Mouse (Mus musculus): ENCODE measurements around the gene Cdc42se1. TPM values are rescaled to one million over a fixed set of nuclear protein-coding genes. Genes with fewer than 3 reads are reported as not detected.

The Cdc42se1 gene
- polyA plus RNA-seq (2015; fragmentation: Nextera tagmentation; extraction: Ambion mirVana) = 62.9 and 76.5 TPM in 2 replicates

GRCm38 (mm10) chr3:95228148-95228893 is at the start of gene Cdc42se1:
TSS of gene Cdc42se1 (plus strand) at chr3:95228732.

GRCm38 (mm10) chr3:95217255-95218134 is 11.0 kb upstream of the Cdc42se1 start, which contains the start of gene Gabpb2:
TSS of gene Gabpb2 (minus strand) at chr3:95217916.

GRCm38 (mm10) chr3:95231298-95232221 is 3.0 kb downstream of the Cdc42se1 start, which contains the start of gene Mllt11:
TSS of gene Mllt11 (minus strand) at chr3:95232171.

GRCm38 (mm10) chr3:95241498-95241897 is 13.0 kb downstream of the Cdc42se1 start, which contains the start of gene Gm128:
TSS of gene Gm128 (minus strand) at chr3:95241598.

GRCm38 (mm10) chr3:95250783-95251424 is 22.4 kb downstream of the Cdc42se1 start, which contains the start of gene Bnipl:
TSS of gene Bnipl (minus strand) at chr3:95251193.

DNA sequence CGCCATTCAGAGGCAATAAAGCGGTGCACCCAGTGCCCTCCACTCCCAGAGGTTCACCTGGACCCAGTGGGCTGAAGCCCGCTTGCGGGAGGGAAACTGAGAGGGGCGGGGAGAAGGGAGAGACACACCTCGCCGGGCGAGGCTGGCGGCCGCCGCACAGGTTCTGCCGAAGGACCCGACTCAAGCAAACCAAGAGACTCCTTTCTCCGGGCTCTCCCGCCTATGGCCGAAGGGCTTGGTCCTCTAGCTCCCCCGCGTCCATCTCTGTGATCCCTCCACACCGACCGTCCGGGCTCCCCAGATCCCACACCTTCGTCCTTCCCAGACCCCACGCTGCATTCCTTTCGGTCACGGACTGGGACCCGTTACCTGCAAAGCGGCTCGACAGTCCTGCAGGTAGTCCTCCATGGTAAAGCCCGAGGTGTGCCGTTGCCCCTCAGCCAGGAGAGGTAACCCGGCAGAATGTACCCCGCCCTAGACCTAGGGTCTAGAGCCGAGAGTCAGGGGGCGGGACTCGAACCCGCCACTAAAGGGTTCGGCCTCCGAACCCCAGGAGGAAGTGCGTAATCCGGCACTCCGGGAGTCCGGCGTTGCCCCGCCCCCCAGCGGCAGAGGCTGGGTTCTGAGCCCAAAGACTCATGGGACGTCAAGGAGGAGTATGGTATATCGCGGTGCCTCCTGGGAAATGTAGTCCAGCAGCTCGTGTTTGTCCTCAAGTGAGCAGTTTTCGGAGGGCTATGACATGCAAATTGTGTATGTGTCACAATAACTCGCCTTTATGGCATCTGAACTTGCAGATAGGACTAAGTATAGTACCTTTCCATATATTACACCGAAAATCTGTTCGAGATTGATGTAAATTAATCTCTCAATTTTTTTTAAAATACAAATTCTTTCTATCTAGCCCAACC is 52.9 kb downstream of the Cdc42se1 start, which contains the start of the genes Mindy1 and Prune1:
Gene Mindy1 (plus strand): TSS at position 130 of the 911 bp plus-strand sequence.
Gene Prune1 (minus strand): TSS at position 861 of the 911 bp plus-strand sequence.

Other genes starting within 250 kb of the Cdc42se1 start
- gene Zfp687, start 213.3 kb upstream of the Cdc42se1 start, polyA plus RNA-seq (2015; fragmentation: Nextera tagmentation; extraction: Ambion mirVana) = 9.0 and 9.9 TPM in 2 replicates
- 183 and 187 TPM in 2 replicates for gene Psmd4, start 186.1 kb upstream of the Cdc42se1 start, polyA plus RNA-seq (2015; fragmentation: Nextera tagmentation; extraction: Ambion mirVana)
- gene Pip5k1a, start 121.8 kb upstream of the Cdc42se1 start, polyA plus RNA-seq (2015; fragmentation: Nextera tagmentation; extraction: Ambion mirVana) = 13.8 and 15.1 TPM in 2 replicates
- gene Vps72, start 117.7 kb upstream of the Cdc42se1 start, polyA plus RNA-seq (2015; fragmentation: Nextera tagmentation; extraction: Ambion mirVana) = 49.8 and 56.7 TPM in 2 replicates
- 1.3 and 2.1 TPM in 2 replicates for gene Tmod4, start 104.3 kb upstream of the Cdc42se1 start, polyA plus RNA-seq (2015; fragmentation: Nextera tagmentation; extraction: Ambion mirVana)
- gene Scnm1, start 94.7 kb upstream of the Cdc42se1 start, polyA plus RNA-seq (2015; fragmentation: Nextera tagmentation; extraction: Ambion mirVana) = 42.9 and 44.7 TPM in 2 replicates
- 7.0 and 9.5 TPM in 2 replicates for gene Lysmd1, start 94.6 kb upstream of the Cdc42se1 start, polyA plus RNA-seq (2015; fragmentation: Nextera tagmentation; extraction: Ambion mirVana)
- 22.2 and 26.2 TPM in 2 replicates for gene Tnfaip8l2, start 86.4 kb upstream of the Cdc42se1 start, polyA plus RNA-seq (2015; fragmentation: Nextera tagmentation; extraction: Ambion mirVana)
- gene Sema6c, start 68.3 kb upstream of the Cdc42se1 start, polyA plus RNA-seq (2015; fragmentation: Nextera tagmentation; extraction: Ambion mirVana) = 0.72 and 0.96 TPM in 2 replicates
- gene Gabpb2, start 10.8 kb upstream of the Cdc42se1 start, polyA plus RNA-seq (2015; fragmentation: Nextera tagmentation; extraction: Ambion mirVana) = 10.6 and 10.9 TPM in 2 replicates
- gene Mllt11, start 3.4 kb downstream of the Cdc42se1 start, polyA plus RNA-seq (2015; fragmentation: Nextera tagmentation; extraction: Ambion mirVana) = 3.5 and 4.2 TPM in 2 replicates
- gene Gm128, start 12.9 kb downstream of the Cdc42se1 start, polyA plus RNA-seq (2015; fragmentation: Nextera tagmentation; extraction: Ambion mirVana) = 0.31 and 0.46 TPM in 2 replicates
- gene Bnipl, start 22.5 kb downstream of the Cdc42se1 start, polyA plus RNA-seq (2015; fragmentation: Nextera tagmentation; extraction: Ambion mirVana) = not detected in 2 replicates
- 28.2 and 36.1 TPM in 2 replicates for gene Mindy1, start 52.6 kb downstream of the Cdc42se1 start, polyA plus RNA-seq (2015; fragmentation: Nextera tagmentation; extraction: Ambion mirVana)
- gene Prune1, start 53.3 kb downstream of the Cdc42se1 start, polyA plus RNA-seq (2015; fragmentation: Nextera tagmentation; extraction: Ambion mirVana) = 7.8 and 8.4 TPM in 2 replicates
- 3.6 and 4.8 TPM in 2 replicates for gene Anxa9, start 78.4 kb downstream of the Cdc42se1 start, polyA plus RNA-seq (2015; fragmentation: Nextera tagmentation; extraction: Ambion mirVana)
- 99.7 and 109 TPM in 2 replicates for gene Cers2, start 86.1 kb downstream of the Cdc42se1 start, polyA plus RNA-seq (2015; fragmentation: Nextera tagmentation; extraction: Ambion mirVana)
- 12.7 TPM in 2 replicates for gene Setdb1, start 128.5 kb downstream of the Cdc42se1 start, polyA plus RNA-seq (2015; fragmentation: Nextera tagmentation; extraction: Ambion mirVana)
- gene 4930558C23Rik, start 174.1 kb downstream of the Cdc42se1 start, polyA plus RNA-seq (2015; fragmentation: Nextera tagmentation; extraction: Ambion mirVana) = not detected in 2 replicates
- gene Arnt, start 205.7 kb downstream of the Cdc42se1 start, polyA plus RNA-seq (2015; fragmentation: Nextera tagmentation; extraction: Ambion mirVana) = 15.8 and 16.3 TPM in 2 replicates